Mouse (Mus musculus) frontal cortex, postnatal 36 days (tissue): ENCODE results near the gene Cmpk2.
"Not testable (repeated sequence)": the region's sequence is repeated elsewhere in the genome, so short reads cannot be mapped to it uniquely, and the experiment has no call there.

Source experiments
- DNase-seq, 2 experiments: peaks; one replicate each; pipeline ENCODE4 v3.0.0; 2022; ENCODE audit warnings: low spot score in 2 of 2

The Cmpk2 gene

GRCm38 (mm10) chr12:26469098-26470041, at the start of gene Cmpk2:
TSS of gene Cmpk2 (plus strand) at chr12:26469204.
- DNase-seq = peak; percentile 90 to 92

DNA sequence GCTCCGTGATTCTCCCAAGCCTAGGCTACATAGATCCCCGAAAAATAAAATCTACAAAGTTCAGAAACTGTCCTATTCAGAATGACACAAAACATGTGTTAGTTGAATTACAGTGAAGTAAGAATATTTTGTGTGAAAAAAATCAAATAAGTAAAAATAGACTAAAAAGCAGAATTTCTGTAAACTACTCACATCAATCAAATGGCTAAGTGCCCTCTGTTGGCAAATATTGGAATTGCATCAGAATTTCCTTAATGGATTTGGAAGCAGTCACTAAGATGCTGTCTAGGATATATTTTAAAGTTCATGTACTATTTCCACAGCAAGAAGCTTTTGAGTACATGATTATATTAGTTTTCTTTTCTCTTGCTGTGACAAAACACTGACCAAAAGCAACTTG, 44.2 kb upstream of the Cmpk2 start:
- no peak for DNase-seq

GRCm38 (mm10) chr12:26428771-26429170, 40.2 kb upstream of the Cmpk2 start:
- DNase-seq = not testable (repeated sequence)

- no peak for DNase-seq
These were observed 32.7 kb upstream of the Cmpk2 start for GRCm38 (mm10) chr12:26436334-26436733.

GRCm38 (mm10) chr12:26437950-26438349, 31.1 kb upstream of the Cmpk2 start:
- no peak for DNase-seq

- DNase-seq = no peak
These were observed 29.6 kb upstream of the Cmpk2 start for GRCm38 (mm10) chr12:26439366-26439765.

GRCm38 (mm10) chr12:26444054-26444453, 24.9 kb upstream of the Cmpk2 start:
- peak; percentile 70 to 81 for DNase-seq

GRCm38 (mm10) chr12:26444511-26444910, 24.5 kb upstream of the Cmpk2 start:
- no peak for DNase-seq

DNA sequence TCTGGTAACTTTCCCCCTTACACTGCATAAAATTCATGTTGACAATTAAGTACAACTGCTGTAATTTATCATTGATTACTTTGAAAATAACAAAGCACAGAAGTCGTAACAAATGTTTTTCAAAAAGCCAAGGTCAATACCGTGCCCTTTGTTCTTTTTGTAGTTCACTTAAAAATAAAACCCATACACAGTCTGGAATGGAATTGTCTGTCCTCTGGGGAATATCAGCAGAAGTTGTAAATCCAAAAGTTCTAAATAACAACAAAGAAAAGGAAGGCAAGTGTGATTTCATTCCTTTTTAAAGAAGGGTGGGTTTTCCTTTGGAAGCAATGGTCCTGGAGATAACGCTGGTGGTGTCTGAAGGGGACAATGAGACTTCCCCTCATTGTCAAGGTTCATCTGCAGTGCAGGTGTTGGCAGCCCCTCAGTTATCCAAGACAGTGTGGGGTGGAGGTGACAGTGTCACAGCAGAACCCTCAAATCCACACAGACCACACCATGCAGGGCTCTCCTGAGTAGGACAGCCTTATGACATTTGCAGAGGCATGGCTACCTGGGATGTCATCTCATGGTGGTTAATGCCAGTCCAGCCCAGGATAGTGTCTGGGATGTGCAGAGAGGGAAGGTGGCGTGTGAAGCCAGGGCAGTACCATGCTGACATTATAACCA, 22.5 kb upstream of the Cmpk2 start:
- no peak for DNase-seq

DNA sequence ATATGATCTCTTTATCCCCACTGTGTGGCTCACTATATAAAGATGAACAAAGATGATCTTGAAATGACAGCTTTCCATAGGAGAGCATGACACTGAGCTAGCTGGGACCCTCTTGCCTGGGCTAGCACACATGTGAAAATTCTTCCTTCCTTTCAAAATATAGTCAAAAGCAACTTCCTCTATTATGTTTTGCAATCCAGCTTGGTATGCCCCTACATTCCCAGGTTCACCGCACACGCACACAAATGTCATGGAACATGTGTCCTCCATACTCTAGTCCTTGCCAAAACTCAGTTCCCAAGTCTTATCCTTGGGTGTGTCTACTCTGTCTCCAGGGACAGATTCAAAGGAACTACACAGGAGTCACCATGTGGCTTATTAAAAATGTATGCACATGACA, 19.5 kb upstream of the Cmpk2 start:
- no peak for DNase-seq

- DNase-seq = no peak
These were observed 17.9 kb upstream of the Cmpk2 start for GRCm38 (mm10) chr12:26451150-26451549.

DNA sequence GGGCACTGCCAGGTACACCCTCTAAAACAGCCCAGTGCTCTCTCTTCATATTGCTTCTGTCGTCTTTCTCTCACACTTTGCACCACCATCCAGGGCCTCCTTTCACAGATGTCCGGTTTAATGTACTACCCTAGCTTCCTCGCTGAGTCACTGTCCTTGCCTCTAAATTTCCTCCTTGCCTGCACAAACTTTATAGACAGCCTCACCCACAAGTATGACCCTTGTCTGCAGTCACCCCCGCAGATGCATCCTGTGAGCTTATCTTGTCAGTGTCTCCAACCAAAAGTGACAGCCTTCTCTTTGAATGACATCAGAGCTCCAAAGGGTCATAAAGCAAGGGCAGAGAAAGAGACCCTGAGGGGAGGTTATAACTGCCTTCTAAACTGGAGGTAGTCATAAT, 16.1 kb upstream of the Cmpk2 start:
- DNase-seq = no peak

- no peak for DNase-seq
These were observed 14.3 kb upstream of the Cmpk2 start for GRCm38 (mm10) chr12:26454682-26455081.

DNA sequence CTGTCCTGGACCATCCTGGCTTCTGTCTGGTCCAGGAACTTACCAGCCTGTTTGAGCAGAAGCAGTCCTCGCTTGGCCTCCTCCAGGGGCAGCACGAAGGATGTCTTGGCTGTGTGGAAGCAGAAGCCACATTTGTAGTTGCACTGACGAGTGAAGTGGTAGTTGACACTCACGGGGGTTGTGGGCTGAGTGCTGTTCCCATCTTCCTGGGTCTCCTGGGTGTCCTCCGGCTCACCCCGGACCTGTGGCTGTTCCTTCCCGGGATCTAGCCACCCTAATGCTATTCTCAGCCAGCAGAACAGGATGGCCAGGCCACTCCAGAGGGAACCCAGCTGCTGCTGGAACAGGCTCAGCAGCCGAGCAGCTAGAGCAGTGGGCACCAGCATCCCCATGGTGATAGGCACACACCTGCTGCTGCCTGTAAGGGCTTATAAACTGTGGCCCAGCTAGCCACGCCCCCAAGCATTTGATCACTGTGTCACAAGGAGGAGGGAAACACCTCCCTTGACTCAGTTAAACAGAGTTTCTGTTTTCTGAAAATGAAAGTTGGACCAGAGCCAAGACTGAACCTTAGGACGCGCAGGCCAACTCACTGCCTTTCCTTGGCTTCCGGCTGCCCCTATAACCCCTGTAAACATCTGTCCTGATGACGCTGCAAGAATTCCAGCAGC, 12.8 kb upstream of the Cmpk2 start, which contains the start of gene Rsad2:
Rsad2 (minus strand) TSS at position 425 of the 671 bp plus-strand sequence.
- peak; percentile 4 to 7 for DNase-seq

GRCm38 (mm10) chr12:26460091-26460490, 8.9 kb upstream of the Cmpk2 start:
- no peak for DNase-seq

DNA sequence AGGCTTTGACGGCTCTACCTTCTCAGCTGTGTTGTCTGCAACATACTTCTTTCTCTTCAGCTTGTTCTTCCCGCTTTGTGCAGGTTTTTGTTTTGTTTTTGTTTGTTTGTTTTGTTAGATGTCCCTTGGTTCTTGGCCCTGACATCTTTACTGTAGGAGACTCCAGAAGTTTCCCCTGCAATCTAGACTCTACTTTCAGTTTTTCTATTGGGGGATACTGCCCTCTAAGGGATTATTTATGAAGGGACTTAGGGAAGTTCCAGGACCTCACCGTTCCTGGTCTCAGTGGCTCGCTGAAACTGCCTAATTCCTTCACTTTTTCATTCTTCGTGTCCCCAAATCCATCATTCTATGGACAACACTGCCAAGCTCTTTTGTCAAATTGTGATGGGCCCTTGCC, 3.4 kb upstream of the Cmpk2 start:
- no peak for DNase-seq

DNA sequence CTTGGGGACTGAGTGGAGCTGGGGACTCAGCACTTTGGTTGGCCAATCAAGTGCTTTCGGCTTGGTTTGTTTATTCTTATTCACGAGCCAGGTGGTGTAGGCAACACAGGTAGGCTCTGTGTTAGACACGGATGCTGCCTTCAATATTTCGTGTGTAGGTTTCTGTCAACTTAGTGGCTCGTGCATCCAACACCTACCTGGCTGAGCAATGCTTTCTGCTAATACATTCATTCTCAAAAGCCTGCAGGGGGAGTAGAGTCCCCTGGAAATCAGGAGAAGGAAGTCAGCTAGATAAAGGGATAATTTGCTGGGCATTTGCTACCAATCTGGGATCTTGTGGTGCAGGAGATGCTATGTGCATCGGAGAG, 1.0 kb downstream of the Cmpk2 start:
- no peak for DNase-seq

DNA sequence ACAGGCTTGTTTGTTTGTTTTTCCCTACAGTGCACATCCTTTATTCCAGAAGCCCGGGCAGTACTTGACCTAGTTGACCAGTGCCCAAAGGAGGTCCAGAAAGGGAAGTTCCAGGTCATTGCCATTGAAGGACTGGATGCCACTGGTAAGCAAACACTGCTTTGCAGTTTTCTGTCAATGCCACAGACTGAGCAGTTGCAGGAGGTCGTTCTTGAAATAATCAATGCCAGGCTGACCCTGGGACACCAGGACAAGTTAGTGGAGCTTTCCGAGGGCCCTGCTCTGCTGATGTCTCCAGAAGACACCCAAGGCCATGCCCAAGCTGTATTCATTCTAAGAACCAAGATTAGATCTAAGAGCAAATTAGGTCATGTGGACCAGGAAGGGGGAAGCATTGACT, 2.4 kb downstream of the Cmpk2 start:
- DNase-seq = no peak

DNA sequence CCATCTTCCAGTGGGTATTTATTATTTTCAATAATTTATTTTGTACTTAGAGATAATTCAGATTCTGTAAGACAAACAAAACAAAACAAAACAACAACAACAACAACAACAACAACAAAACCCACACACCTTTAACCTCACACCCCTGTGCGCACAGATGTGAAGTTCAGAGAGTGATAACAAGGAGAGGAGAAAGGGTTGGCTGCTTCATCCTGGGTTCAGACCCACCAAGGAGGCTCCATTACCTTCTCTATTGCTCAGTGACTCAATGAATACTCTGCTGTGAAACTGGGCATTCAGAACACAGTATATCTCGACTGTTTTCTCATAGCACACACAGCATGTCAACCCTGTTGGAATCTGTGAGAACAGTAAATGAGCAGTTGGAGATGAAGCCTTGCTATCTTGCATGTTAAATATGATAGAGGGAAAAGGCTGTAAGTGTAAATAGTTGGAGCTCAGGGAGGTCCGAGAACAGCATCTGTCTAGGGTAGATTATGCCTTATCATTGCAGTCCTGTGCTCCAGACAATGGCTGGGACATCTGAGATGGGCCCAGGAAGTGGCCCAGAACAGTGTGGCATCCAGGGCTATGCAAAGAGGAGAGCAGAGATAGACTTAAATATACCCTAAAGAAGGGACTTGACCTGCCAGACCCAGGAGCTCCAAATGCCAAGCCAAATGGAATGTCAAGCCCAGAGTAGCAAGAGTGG, 3.9 kb downstream of the Cmpk2 start:
- DNase-seq = no peak

- DNase-seq = no peak
These were observed 4.7 kb downstream of the Cmpk2 start for GRCm38 (mm10) chr12:26473746-26474145.

GRCm38 (mm10) chr12:26477198-26477597, 8.2 kb downstream of the Cmpk2 start:
- no peak for DNase-seq
